Mouse (Mus musculus) small intestine, adult 2 months (tissue): ENCODE data around the gene Nid1. TPM values are rescaled to one million over a fixed set of nuclear protein-coding genes. Genes with fewer than 3 reads are reported as not detected.
"Not testable (repeated sequence)": the region's sequence is repeated elsewhere in the genome, so short reads cannot be mapped to it uniquely, and the experiment has no call there.

Source experiments
- H3K27ac ChIP-seq: fragments of 200-500 bp; 2 replicates; pipeline ENCODE4 v1.5.1; 2012; ENCODE audit warnings: low read depth, low read length, control low read depth, inconsistent platforms; ENCODE audit not compliant: insufficient read depth
- H3K27me3 ChIP-seq: fragments of 200-500 bp; 2 replicates; pipeline ENCODE4 v1.6.1; 2012; ENCODE audit warnings: mild to moderate bottlenecking, moderate library complexity, low read length, inconsistent platforms; ENCODE audit not compliant: control insufficient read depth, insufficient read depth
- H3K36me3 ChIP-seq: fragments of 200-500 bp; 2 replicates; pipeline ENCODE4 v1.6.1; 2012; ENCODE audit warnings: mild to moderate bottlenecking, low read length, control low read depth, inconsistent platforms; ENCODE audit not compliant: control insufficient read depth, insufficient read depth
- H3K4me1 ChIP-seq: fragments of 200-500 bp; 2 replicates; pipeline ENCODE4 v1.6.1; 2012; ENCODE audit warnings: low read length, inconsistent platforms, mixed read lengths; ENCODE audit not compliant: control insufficient read depth, insufficient read depth, insufficient read length
- H3K4me3 ChIP-seq: fragments of 200-500 bp; 2 replicates; pipeline ENCODE4 v1.5.1; 2012; ENCODE audit warnings: low read depth, mild to moderate bottlenecking, control low read depth, inconsistent platforms, low read length, moderate library complexity
- WGBS: fragments of 180-500 bp; shearing (Covaris S2); methylation state at CpG from one replicate; pipeline ENCODE4 v1.1.7; 2018; 5-methylcytosine and 5-hydroxymethylcytosine counted together
- polyA plus RNA-seq: library from polyadenylated mRNA; depleted of rRNA; stranded (reverse); fragments of >200 nt; gene quantifications from 2 replicates; pipeline ENCODE4 v1.2.3, GENCODE M21; 2012; rRNA removed

Gene Nid1
- 21.1 and 26.2 TPM in 2 replicates for polyA plus RNA-seq

DNA sequence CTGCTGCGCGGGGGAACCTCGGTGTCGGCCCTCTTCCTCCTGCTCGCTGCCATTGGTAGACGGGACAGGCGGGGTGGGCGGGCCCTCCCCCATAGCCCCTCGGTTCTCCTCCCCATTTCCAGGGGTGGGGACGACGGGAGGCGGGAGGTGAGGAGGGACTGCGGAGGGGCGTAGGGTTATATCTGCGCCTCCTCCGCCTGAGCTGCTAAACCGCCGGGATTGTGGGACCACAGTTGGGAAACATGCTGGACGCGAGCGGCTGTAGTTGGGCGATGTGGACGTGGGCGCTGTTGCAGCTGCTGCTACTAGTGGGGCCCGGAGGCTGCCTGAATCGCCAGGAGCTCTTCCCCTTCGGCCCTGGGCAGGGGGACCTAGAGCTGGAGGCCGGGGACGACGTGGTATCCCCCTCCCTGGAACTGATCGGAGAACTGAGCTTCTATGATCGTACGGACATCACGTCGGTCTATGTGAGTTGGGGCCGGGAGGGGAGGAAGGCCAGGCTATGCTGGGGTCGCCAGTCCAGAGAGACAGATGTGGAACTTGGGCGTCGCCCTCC, at the start of gene Nid1:
TSS of gene Nid1 (plus strand) at position 92 of the 556 bp plus-strand sequence.
- H3K4me3 ChIP-seq = peak within 1 kb of the TSS; percentile 54
- WGBS = 3% methylated on average over 34 of the region's 39 CpGs
- H3K27ac ChIP-seq, H3K36me3 ChIP-seq, H3K27me3 ChIP-seq, H3K4me1 ChIP-seq: not testable (repeated sequence)

DNA sequence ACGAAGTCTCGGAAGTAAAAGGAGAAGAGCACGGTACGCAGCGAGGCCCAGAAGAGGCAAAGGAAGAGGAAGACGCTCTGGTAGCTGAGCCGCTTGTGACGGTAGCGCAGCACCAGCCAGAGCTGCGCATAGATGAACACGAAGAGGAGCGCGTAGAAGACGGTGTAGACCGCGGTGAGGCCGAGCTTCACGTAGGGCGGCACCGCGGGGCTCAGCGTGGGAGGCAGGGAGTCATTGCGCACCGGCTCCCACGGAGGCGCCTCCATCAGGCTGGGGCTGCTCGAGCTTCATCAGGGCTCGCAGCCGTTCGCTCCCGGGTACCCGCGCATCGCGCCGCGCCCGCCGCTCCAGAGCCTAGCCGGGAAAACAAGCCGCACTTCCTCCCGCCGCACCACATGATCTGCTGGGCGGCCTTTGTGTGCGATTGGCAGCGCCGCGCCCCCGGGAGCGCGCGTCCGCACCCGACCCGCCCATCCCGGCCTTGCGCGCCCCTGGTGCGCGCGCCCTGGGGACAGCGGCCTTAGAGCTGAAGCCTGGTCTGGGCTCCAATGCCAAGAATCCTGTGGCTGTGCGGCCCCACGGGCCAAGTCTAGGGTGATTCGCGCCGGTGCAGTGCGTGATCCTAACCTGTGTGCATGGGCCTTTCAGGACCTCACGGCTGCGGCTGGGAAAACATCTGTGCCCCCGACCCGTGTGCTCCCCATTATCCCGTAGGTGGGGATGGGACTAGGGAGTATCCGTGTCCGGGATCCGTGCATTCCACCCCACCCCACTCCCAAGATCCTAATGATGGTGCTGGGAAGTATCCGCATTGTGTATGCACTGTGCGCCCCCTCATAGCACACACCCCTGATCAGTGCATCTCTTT, 43.9 kb upstream of the Nid1 start, which contains the start of gene Gpr137b:
TSS of gene Gpr137b (minus strand) at position 787 of the 868 bp plus-strand sequence.
- peak within 1 kb of the TSS; percentile 64 for H3K4me3 ChIP-seq
- H3K27me3 ChIP-seq, H3K36me3 ChIP-seq, H3K27ac ChIP-seq, H3K4me1 ChIP-seq: not testable (repeated sequence)
- 2% methylated on average over 53 of the region's 78 CpGs for WGBS

- H3K4me1 ChIP-seq, H3K27ac ChIP-seq, H3K27me3 ChIP-seq, H3K36me3 ChIP-seq: not testable (repeated sequence)
- under 1% methylated on average over 15 of the region's 15 CpGs for WGBS
- peak overlapping the region; percentile 45 for H3K4me3 ChIP-seq
These were observed 43.3 kb upstream of the Nid1 start for GRCm38 (mm10) chr13:13394096-13394395.

DNA sequence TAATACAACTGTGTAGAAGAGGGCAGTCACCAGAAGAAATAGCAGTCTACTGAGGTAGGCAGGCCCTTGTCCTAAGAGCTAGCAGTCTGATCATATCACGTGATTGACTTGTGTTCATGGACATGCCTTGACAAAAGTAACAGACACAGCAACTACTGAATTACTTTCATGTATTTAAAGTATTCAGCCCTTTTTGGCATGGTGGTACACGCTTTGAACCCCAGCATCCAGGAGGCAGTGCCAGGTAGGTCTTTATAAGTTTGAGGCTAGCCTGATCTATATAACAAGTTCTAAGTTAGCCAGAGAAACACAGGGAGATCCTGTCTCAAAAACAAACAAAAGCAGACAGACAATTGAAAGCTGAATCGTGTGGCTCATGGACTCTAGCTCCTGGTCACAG, 36.5 kb upstream of the Nid1 start:
- 64% methylated on average over 3 of the region's 3 CpGs for WGBS
- not testable (repeated sequence) for H3K4me1 ChIP-seq

DNA sequence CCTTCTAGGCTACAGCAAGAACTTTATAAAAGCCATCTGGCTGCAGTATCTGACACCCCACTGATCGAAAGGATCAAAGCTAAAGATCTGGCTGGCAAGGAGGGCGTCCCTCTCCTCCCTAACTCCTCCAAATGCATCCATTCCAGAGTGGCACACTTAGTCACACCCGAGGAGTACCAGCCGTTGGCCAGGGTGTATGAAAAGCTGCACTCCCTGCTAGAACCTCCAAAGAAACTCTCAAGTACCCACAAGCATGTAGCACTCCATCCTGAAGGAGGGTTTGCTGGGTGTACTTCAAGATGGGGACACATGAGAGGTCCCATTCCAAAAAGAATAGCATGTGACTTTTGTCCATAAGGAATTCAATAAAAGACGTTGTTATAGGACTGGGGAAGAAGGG, 34.5 kb upstream of the Nid1 start:
- 68% methylated on average over 5 of the region's 5 CpGs for WGBS
- not testable (repeated sequence) for H3K27me3 ChIP-seq, H3K27ac ChIP-seq, H3K4me3 ChIP-seq, H3K36me3 ChIP-seq, H3K4me1 ChIP-seq

More for the DNA sequence above, 36.5 kb upstream of the Nid1 start:
- H3K27me3 ChIP-seq, H3K27ac ChIP-seq, H3K4me3 ChIP-seq, H3K36me3 ChIP-seq: not testable (repeated sequence)

DNA sequence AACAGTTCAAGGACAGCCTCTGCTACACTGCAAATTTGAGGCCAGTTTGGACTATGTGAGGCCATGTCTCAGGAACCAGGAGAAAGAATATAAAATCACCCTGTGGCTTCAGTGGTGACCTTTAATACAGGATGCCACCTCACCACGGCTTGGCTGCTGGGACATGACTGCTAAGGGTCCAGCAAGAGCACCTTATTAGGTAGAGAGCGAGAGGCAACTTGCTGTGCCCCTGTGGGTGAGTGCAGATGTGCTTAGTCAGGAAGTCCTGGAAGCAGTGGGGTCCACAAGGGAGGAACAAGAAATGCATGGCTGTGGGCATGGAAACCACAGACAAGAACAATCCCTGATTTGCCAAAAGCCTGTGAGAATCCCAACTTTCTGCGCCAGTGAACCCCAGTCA, 34.0 kb upstream of the Nid1 start:
- not testable (repeated sequence) for H3K36me3 ChIP-seq, H3K4me3 ChIP-seq, H3K4me1 ChIP-seq, H3K27ac ChIP-seq, H3K27me3 ChIP-seq
- 83% methylated on average over 3 of the region's 3 CpGs for WGBS

DNA sequence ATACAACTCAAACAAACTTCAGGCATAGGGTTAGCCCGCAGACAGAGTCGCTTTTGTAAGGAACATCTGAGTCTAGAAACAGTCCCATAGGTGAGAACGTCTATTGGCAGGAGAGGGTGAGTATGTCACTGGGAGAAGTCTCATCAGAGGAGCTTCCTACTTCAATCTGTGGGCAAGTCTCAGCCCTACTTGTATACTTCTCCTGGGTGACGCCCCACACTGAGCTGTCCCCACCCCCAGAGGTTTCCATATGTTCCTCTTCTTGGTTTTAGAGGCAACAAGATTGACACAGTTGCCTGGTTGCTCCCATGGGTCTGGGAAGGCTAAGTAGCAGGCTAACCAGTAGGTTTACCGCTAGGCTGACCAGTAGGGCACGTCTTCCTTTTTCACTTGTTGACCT, 33.5 kb upstream of the Nid1 start:
- not testable (repeated sequence) for H3K4me1 ChIP-seq, H3K27me3 ChIP-seq, H3K4me3 ChIP-seq, H3K36me3 ChIP-seq, H3K27ac ChIP-seq
- 84% methylated on average over 6 of the region's 6 CpGs for WGBS

DNA sequence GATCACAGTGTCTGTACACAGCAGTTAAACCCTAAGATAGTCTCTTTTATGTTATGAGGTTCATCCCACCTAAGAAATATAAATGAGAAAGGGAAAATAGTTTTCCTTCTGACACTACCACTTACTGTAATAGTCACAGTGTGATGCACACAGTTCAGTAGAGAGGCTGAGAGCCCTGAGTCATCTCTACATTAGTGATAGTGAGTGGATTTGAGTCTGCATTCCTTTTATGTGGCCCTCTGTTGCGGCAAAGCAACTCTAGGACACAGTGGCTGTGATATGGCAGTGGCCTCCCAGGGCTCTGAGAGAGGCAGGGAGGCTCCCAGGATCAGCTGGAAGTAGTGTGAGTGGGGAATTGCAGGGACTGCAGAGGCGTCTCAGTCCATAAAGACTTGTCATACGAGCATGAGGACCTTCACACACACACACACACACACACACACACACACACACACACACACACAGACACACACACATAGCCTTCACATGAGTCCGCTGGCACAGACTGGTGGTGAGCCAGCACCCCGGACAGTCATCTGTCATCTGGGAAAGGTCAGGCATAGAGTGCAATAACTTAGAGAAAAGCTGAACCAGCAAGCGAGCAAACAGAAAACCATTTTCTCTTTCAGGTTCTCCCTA, 32.7 kb upstream of the Nid1 start:
- H3K36me3 ChIP-seq, H3K27me3 ChIP-seq, H3K4me3 ChIP-seq, H3K27ac ChIP-seq, H3K4me1 ChIP-seq: not testable (repeated sequence)
- 75% methylated on average over 6 of the region's 6 CpGs for WGBS

- H3K4me1 ChIP-seq, H3K27ac ChIP-seq, H3K4me3 ChIP-seq, H3K27me3 ChIP-seq, H3K36me3 ChIP-seq: not testable (repeated sequence)
- WGBS = no CpG with 5 or more reads among the region's 6 CpGs
These were observed 31.8 kb upstream of the Nid1 start for GRCm38 (mm10) chr13:13405511-13405910.
